In the genomic region with DNA sequence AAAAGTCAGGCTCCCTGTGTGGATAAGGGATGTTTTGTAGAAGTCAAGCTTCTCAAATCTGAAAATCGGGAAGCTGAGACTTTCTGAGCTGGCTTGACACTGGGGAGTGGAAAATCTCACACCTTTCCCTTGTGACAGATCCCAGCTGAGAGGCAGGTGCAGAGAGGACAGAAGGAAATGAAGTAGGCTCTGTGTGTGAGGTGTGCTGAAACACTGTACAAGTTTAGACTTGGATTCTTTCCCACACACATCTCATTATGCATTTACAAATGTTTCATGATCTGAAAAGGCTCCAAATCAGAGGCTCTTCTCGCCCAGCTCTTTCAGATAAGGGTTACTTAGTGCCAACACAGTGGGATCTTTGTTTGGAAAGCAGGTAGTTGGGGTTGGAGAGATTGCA, we compare ENCODE assay signal across 25 mouse cellular contexts.
"Had no signal": no experiment of that assay in that cellular context is flagged by ENCODE, and none has a peak within 500 bp of the region (broad histone marks: within the 10 kb centered on the region; RNA-seq: fewer than 3 reads in every experiment).

No protein-coding gene starts in this region.

- H3K9me3 ChIP-seq: heart, embryonic 13.5 days; heart, embryonic 15.5 days; kidney, embryonic 15.5 days; limb, embryonic 13.5 days; limb, embryonic 15.5 days; liver, embryonic 12.5 days had no signal

- H3K4me2 ChIP-seq: heart, embryonic 11.5 days; heart, embryonic 13.5 days; heart, embryonic 15.5 days; hindbrain, embryonic 14.5 days; kidney, embryonic 15.5 days; limb, embryonic 13.5 days; limb, embryonic 15.5 days; liver, embryonic 12.5 days had no signal

- H3K36me3 ChIP-seq: heart, embryonic 13.5 days; heart, embryonic 15.5 days; kidney, embryonic 15.5 days; limb, embryonic 13.5 days; limb, embryonic 15.5 days; liver, embryonic 12.5 days had no signal

- H3K4me3 ChIP-seq: gastrocnemius, adult 2 months; heart, adult 2 months; heart, embryonic 13.5 days; heart, embryonic 15.5 days; kidney, embryonic 15.5 days; limb, embryonic 13.5 days; limb, embryonic 15.5 days; liver, embryonic 12.5 days had no signal

- H3K27me3 ChIP-seq: heart, embryonic 13.5 days; heart, embryonic 15.5 days; kidney, embryonic 15.5 days; limb, embryonic 13.5 days; limb, embryonic 15.5 days; liver, embryonic 12.5 days had no signal

- H3K9ac ChIP-seq: heart, embryonic 13.5 days; heart, embryonic 15.5 days; hindbrain, embryonic 14.5 days; kidney, embryonic 15.5 days; limb, embryonic 13.5 days; limb, embryonic 15.5 days; liver, embryonic 12.5 days; liver, embryonic 14.5 days had no signal

- ATAC-seq: hindbrain, embryonic 16.5 days; liver, embryonic 12.5 days had no signal

- H3K27ac ChIP-seq: gastrocnemius, adult 2 months; heart, adult 2 months; heart, embryonic 13.5 days; heart, embryonic 15.5 days; hindbrain, embryonic 14.5 days; kidney, embryonic 15.5 days; kidney, postnatal 0 days; limb, embryonic 13.5 days; limb, embryonic 15.5 days; liver, embryonic 12.5 days; liver, embryonic 14.5 days had no signal

- DNase-seq: gastrocnemius, adult 2 months; gastrocnemius, postnatal 10 days; gastrocnemius, postnatal 36 days; heart, adult 11 months; heart, postnatal 14 days; heart, postnatal 36 days; kidney, adult 11 months; kidney, adult 2 months; kidney, adult 9 months; kidney, postnatal 14 days; kidney, postnatal 36 days; layer of hippocampus, postnatal 36 days; left cerebral cortex, postnatal 4 days had no signal

- H3K4me1 ChIP-seq: limb, embryonic 15.5 days; liver, embryonic 12.5 days had no signal
